Mouse (Mus musculus) stomach, postnatal 0 days (tissue): ENCODE results near the gene Rcor1. TPM values are rescaled to one million over a fixed set of nuclear protein-coding genes. Genes with fewer than 3 reads are reported as not detected.

ENCODE experiments used
- ATAC-seq: fragments of 200-750 bp; cut with Nextera tagmentation; 2 replicates; pipeline ENCODE4 v1.8.0; 2017; ENCODE audit not compliant: low FRiP score, low TSS enrichment
- DNase-seq: peaks from one replicate; pipeline ENCODE4 v3.0.0-alpha.2; 2016; ENCODE audit warnings: low spot score
- H3K27ac ChIP-seq: fragments of 300-500 bp; sonication (generic); replicated peaks from 2 replicates; pipeline ENCODE4 v1.5.1; 2014; ENCODE audit warnings: mild to moderate bottlenecking, control low read depth
- H3K27me3 ChIP-seq: fragments of 300-500 bp; sonication (generic); 2 replicates; pipeline ENCODE4 v1.6.1; 2014; ENCODE audit warnings: low read length; ENCODE audit not compliant: control insufficient read depth, insufficient read depth
- H3K36me3 ChIP-seq: fragments of 300-500 bp; sonication (generic); 2 replicates; pipeline ENCODE4 v1.6.1; 2014; ENCODE audit warnings: low read length, mixed read lengths; ENCODE audit not compliant: control insufficient read depth, insufficient read depth
- H3K4me1 ChIP-seq: fragments of 300-500 bp; sonication (generic); replicated peaks from 2 replicates; pipeline ENCODE4 v1.6.1; 2014; ENCODE audit warnings: antibody characterized with exemption; ENCODE audit not compliant: control insufficient read depth, insufficient read depth
- H3K4me2 ChIP-seq: fragments of 300-500 bp; sonication (generic); replicated peaks from 2 replicates; pipeline ENCODE4 v1.6.1; 2014; ENCODE audit warnings: low read depth, mild to moderate bottlenecking, control low read depth, moderate library complexity
- H3K4me3 ChIP-seq: fragments of 300-500 bp; sonication (generic); 2 replicates; pipeline ENCODE4 v1.5.1; 2014; ENCODE audit warnings: low read depth, low read length, control low read depth
- H3K9ac ChIP-seq: fragments of 300-500 bp; sonication (generic); 2 replicates; pipeline ENCODE4 v1.6.1; 2014; ENCODE audit warnings: mild to moderate bottlenecking, low read length, control low read depth, mixed read lengths
- H3K9me3 ChIP-seq: fragments of 300-500 bp; sonication (generic); 2 replicates; pipeline ENCODE4 v1.6.1; 2016; ENCODE audit warnings: low read length; ENCODE audit not compliant: control insufficient read depth
- CTCF ChIP-seq: IDR thresholded peaks from 2 replicates; pipeline ENCODE4 v1.5.1; 2016; ENCODE audit warnings: antibody characterized with exemption, low read depth, mild to moderate bottlenecking, moderate library complexity
- EP300 ChIP-seq: optimal IDR thresholded peaks from 2 replicates; pipeline ENCODE3; 2016; ENCODE audit warnings: antibody characterized with exemption
- WGBS: fragments of 180-500 bp; shearing (Covaris S2); extraction: QIAGEN DNeasy Blood & Tissue Kit; methylation state at CpG from one replicate; pipeline ENCODE4 v1.1.7; 2014; 5-methylcytosine and 5-hydroxymethylcytosine counted together
- polyA plus RNA-seq: library from polyadenylated mRNA; unstranded; fragments of >200 nt; fragmentation: Nextera tagmentation; extraction: Ambion mirVana; gene quantifications from 2 replicates; pipeline ENCODE4 v1.2.1, GENCODE M21; 2015

The Rcor1 gene
- polyA plus RNA-seq, 1 experiment from 2014 or later, result 7.9 TPM

DNA sequence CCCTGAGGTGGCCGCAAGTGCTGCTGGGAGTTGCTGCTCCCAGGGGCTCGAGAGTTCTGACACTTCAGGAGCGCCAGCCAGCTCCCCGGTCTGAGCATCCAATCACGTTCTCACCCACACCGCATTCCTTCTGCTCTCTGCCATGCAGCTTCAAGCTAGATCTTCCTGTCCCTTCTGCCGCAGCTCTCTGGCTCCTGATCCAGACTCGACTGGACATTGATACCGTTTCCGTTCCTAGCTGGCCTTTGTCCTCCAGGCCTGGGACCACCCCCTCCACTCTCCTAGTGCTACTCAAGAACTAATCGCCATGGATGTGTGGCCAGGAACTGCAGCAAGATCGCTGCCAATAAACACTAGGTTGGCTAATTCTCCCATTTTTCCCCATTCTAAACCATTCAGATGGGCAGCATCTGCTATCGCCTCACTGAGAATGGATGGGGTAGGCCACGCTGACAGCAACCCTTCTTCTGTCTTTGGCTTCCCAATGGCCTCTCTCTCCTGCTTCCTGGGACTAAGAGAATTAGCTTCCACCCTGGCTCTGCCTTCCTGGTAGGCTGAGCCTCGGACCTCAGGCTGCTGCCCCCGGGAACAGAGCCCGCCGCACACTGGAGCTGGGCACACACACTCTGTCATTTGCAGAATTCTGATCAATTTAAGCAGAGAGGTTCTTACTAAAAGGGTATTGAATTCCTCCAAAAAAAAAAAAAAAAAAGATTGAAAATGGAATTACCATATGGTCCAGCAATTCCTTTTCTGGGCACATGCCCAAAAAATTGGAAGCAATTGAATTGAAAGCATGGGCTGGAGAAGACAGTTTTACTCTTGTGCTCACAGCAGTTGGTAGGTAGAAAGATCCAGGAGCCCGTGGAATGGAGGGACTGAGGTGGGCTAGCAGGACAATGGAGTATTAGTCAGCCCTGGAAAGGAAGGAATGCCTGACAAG, 95.9 kb downstream of the Rcor1 start:
- ATAC-seq, result no peak; the same call in 1 of the 2 replicates

GRCm38 (mm10) chr12:111135953-111136352, 96.8 kb downstream of the Rcor1 start:
- Histone ChIP-seq H3K4me2 (no peak overlapping the region), H3K27ac (no peak overlapping the region), H3K36me3 (no peaks in the 10 kb centered on the region), H3K9me3 (no peaks in the 10 kb centered on the region), H3K9ac (no peak overlapping the region), H3K4me1 (no peaks in the 10 kb centered on the region), H3K27me3 (no peaks in the 10 kb centered on the region), H3K4me3 (no peak overlapping the region)
- 57% methylated on average over 3 of the region's 3 CpGs for WGBS
- TF ChIP-seq CTCF (no peak), EP300 (no peak)
- ATAC-seq, result no peak
- DNase-seq, result no peak

More for the DNA sequence above, 95.9 kb downstream of the Rcor1 start:
- no peak overlapping the region for H3K4me2 ChIP-seq
- DNase-seq, result no peak
- no peaks in the 10 kb centered on the region for H3K36me3 ChIP-seq
- H3K27me3 ChIP-seq, result no peaks in the 10 kb centered on the region
- H3K27ac ChIP-seq, result no peak overlapping the region
- TF ChIP-seq CTCF, result no peak
- no peak for TF ChIP-seq EP300
- H3K4me1 ChIP-seq, result no peaks in the 10 kb centered on the region
- no peaks in the 10 kb centered on the region for H3K9me3 ChIP-seq
- WGBS, result 60% methylated on average over 19 of the region's 19 CpGs
- H3K9ac ChIP-seq, result no peak overlapping the region
- H3K4me3 ChIP-seq, result no peak overlapping the region

- H3K4me2 ChIP-seq, result no peak overlapping the region
- H3K27me3 ChIP-seq, result no peaks in the 10 kb centered on the region
- no peaks in the 10 kb centered on the region for H3K36me3 ChIP-seq
- no peaks in the 10 kb centered on the region for H3K4me1 ChIP-seq
- no peak overlapping the region for H3K9ac ChIP-seq
- DNase-seq (no peak), ATAC-seq (no peak)
- H3K4me3 ChIP-seq, result no peak overlapping the region
- TF ChIP-seq EP300 (no peak), CTCF (peak; percentile 11; the same call in 1 of the 2 replicates)
- WGBS, result 75% methylated on average over 2 of the region's 2 CpGs
- no peaks in the 10 kb centered on the region for H3K9me3 ChIP-seq
- H3K27ac ChIP-seq, result no peak overlapping the region
Measured at GRCm38 (mm10) chr12:111137079-111137478, 97.9 kb downstream of the Rcor1 start.

GRCm38 (mm10) chr12:111143005-111143508, 103.9 kb downstream of the Rcor1 start:
- H3K9me3 ChIP-seq, result no peaks in the 10 kb centered on the region
- H3K27me3 ChIP-seq, result no peaks in the 10 kb centered on the region
- no peaks in the 10 kb centered on the region for H3K36me3 ChIP-seq
- no peak overlapping the region for H3K4me3 ChIP-seq
- peak overlapping the region; percentile 18; the same call in 1 of the 2 replicates for H3K4me2 ChIP-seq
- no peak for TF ChIP-seq EP300
- TF ChIP-seq CTCF, result peak; percentile 48
- DNase-seq, result no peak
- H3K4me1 ChIP-seq, result 0 out of 2 replicates have a peak, but pooled peaks cover 2% of the 10 kb centered on the region
- 26% methylated on average over 12 of the region's 12 CpGs for WGBS
- ATAC-seq, result no peak
- H3K9ac ChIP-seq, result no peak overlapping the region
- no peak overlapping the region for H3K27ac ChIP-seq

DNA sequence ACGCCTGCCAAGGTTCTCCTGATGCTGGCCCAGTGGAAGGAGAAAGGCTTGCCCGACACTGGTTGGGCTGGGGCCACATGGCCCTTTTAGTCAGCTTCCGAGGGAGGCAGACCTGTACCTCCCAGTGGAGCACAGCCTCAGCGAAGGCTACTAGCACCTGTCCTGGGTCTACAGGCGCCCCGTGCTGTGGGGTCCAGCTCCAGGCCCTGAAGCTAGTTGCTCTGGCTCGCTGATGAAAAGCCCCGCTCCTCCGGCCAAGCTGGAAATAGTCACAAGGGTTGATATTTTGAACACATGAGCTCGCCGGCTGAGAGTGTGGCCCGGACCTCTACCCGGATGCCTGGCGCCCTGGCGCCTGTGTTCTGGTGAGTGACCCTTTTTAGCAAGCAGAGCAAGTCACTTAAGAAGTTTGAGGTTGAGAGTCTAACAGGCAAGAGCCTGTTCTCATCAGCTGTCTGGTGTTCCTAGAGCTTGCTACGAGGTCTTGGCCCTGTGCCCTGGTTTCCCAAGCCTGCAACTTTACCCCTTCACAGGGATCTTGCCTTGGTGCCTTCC, 104.4 kb downstream of the Rcor1 start:
- Histone ChIP-seq H3K4me3 (no peak overlapping the region), H3K9me3 (no peaks in the 10 kb centered on the region), H3K27me3 (no peaks in the 10 kb centered on the region), H3K9ac (no peak overlapping the region), H3K36me3 (no peaks in the 10 kb centered on the region), H3K27ac (no peak overlapping the region), H3K4me2 (peak overlapping the region; percentile 18; the same call in 1 of the 2 replicates), H3K4me1 (0 out of 2 replicates have a peak, but pooled peaks cover 2% of the 10 kb centered on the region)
- DNase-seq (no peak), ATAC-seq (no peak; the same call in 1 of the 2 replicates)
- 62% methylated on average over 16 of the region's 16 CpGs for WGBS
- TF ChIP-seq CTCF (no peak), EP300 (no peak)
